ENCODE assay signal across 9 mouse cellular contexts in the genomic region with DNA sequence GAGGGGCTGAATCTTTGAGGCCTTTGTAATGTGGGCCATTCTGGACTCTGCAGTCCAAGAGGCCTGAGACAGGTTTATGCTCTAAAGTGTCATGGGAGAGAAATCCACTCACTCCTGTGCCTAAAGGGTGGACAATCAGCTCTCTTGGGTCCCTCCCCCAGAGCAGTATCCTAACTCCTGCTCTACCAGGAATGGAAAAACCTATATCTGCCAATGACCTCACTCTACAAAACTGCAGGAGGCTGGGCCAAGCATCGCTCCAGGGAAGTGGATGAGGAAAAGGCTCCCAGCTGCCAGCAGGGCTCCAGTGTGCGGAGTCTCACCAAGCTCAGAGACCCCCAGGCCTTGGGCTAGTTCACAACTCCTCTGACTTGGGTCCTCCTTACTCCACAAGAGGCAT.
DNase-seq lines count a peak whose midpoint lies in the region; ATAC-seq and TF ChIP-seq lines count a peak whose summit lies in the region.
"Had no signal": no experiment of that assay in that cellular context is flagged by ENCODE, and none has a peak within 500 bp of the region (broad histone marks: within the 10 kb centered on the region; RNA-seq: fewer than 3 reads in every experiment).

No protein-coding gene starts in this region.

- ATAC-seq in forebrain, embryonic 13.5 days, result peak; percentile 41; the same call in 1 of the 2 replicates
- no peak for ATAC-seq in forebrain, embryonic 11.5 days (replicated peaks; ENCODE audit: low FRiP score)
- peak; percentile 60 for ATAC-seq in kidney, postnatal 0 days (replicated peaks; ENCODE audit: low FRiP score, low read depth)
- no peak for ATAC-seq in hindbrain, postnatal 0 days

- no peaks in the 10 kb centered on the region for H3K36me3 ChIP-seq in forebrain, embryonic 13.5 days (ENCODE audit: poor library complexity, severe bottlenecking)
- H3K36me3 ChIP-seq in forebrain, embryonic 11.5 days (ENCODE audit: control insufficient read depth, insufficient read depth, low read length), result no peaks in the 10 kb centered on the region
- H3K36me3 ChIP-seq in kidney, postnatal 0 days (ENCODE audit: insufficient read depth, low read length), result no peaks in the 10 kb centered on the region
- H3K36me3 ChIP-seq in hindbrain, postnatal 0 days (ENCODE audit: insufficient read depth, low read length), result no peaks in the 10 kb centered on the region

- no peak for DNase-seq in forebrain, embryonic 11.5 days (ENCODE audit: low spot score)
- peak; percentile 38 for DNase-seq in forelimb bud, embryonic 11.5 days (ENCODE audit: low read depth, low spot score)
- DNase-seq in kidney, postnatal 0 days (ENCODE audit: low spot score), result peak; percentile 89
- peak; percentile 72 to 85 for DNase-seq in lung, postnatal 4 days
- no peak for DNase-seq in right cerebral cortex, postnatal 14 days
- no peak for DNase-seq in gastrocnemius, adult 8-10 months (ENCODE audit: low spot score in 2 of 2)
- no peak for DNase-seq in hindbrain, postnatal 0 days (ENCODE audit: low spot score)
- DNase-seq: cerebellum, postnatal 36 days had no signal

- H3K4me2 ChIP-seq in forebrain, embryonic 13.5 days, result no peak overlapping the region
- H3K4me2 ChIP-seq in forebrain, embryonic 11.5 days (ENCODE audit: low read depth, low read length, severe bottlenecking), result no peak overlapping the region
- H3K4me2 ChIP-seq in kidney, postnatal 0 days (ENCODE audit: low read length), result no peak overlapping the region
- no peak overlapping the region for H3K4me2 ChIP-seq in hindbrain, postnatal 0 days (ENCODE audit: low read depth, low read length)

- H3K27me3 ChIP-seq in forebrain, embryonic 13.5 days, result no peaks in the 10 kb centered on the region
- no peaks in the 10 kb centered on the region; the same call in 1 of the 2 replicates for H3K27me3 ChIP-seq in forebrain, embryonic 11.5 days (ENCODE audit: control insufficient read depth, insufficient read depth, low read length)
- H3K27me3 ChIP-seq in kidney, postnatal 0 days (ENCODE audit: insufficient read depth, low read length), result no peaks in the 10 kb centered on the region
- no peaks in the 10 kb centered on the region for H3K27me3 ChIP-seq in hindbrain, postnatal 0 days (ENCODE audit: insufficient read depth, low read length)

- H3K4me3 ChIP-seq in forebrain, embryonic 13.5 days, result no peak overlapping the region
- no peak overlapping the region for H3K4me3 ChIP-seq in forebrain, embryonic 11.5 days (ENCODE audit: low read depth, low read length)
- no peak overlapping the region for H3K4me3 ChIP-seq in kidney, postnatal 0 days (replicated peaks; ENCODE audit: low read depth, low read length)
- H3K4me3 ChIP-seq in hindbrain, postnatal 0 days (ENCODE audit: low read length), result no peak overlapping the region

- no peaks in the 10 kb centered on the region for H3K9me3 ChIP-seq in forebrain, embryonic 13.5 days (replicated peaks)
- no peaks in the 10 kb centered on the region for H3K9me3 ChIP-seq in forebrain, embryonic 11.5 days (ENCODE audit: control insufficient read depth, low read length)
- no peaks in the 10 kb centered on the region for H3K9me3 ChIP-seq in kidney, postnatal 0 days (replicated peaks; ENCODE audit: low read length)
- H3K9me3 ChIP-seq in hindbrain, postnatal 0 days (ENCODE audit: low read length), result no peaks in the 10 kb centered on the region

- H3K27ac ChIP-seq in forebrain, embryonic 13.5 days, result no peak overlapping the region
- H3K27ac ChIP-seq in forebrain, embryonic 11.5 days (ENCODE audit: low read depth, low read length), result no peak overlapping the region
- H3K27ac ChIP-seq in kidney, postnatal 0 days, result peak overlapping the region; percentile 64
- no peak overlapping the region for H3K27ac ChIP-seq in hindbrain, postnatal 0 days

- H3K9ac ChIP-seq in forebrain, embryonic 13.5 days, result no peak overlapping the region
- H3K9ac ChIP-seq in forebrain, embryonic 11.5 days (ENCODE audit: low read length), result no peak overlapping the region
- H3K9ac ChIP-seq in kidney, postnatal 0 days (ENCODE audit: low read depth, low read length), result no peak overlapping the region
- H3K9ac ChIP-seq in hindbrain, postnatal 0 days (replicated peaks; ENCODE audit: low read length), result no peak overlapping the region

- no peak for TF ChIP-seq CTCF in kidney, postnatal 0 days (IDR thresholded peaks at IDR 0.05; ENCODE audit: low read depth)
- no peak for TF ChIP-seq CTCF in hindbrain, postnatal 0 days (IDR thresholded peaks at IDR 0.05; ENCODE audit: low read depth)

- H3K4me1 ChIP-seq in forebrain, embryonic 13.5 days, result peaks cover 19% of the 10 kb centered on the region
- no peaks in the 10 kb centered on the region for H3K4me1 ChIP-seq in forebrain, embryonic 11.5 days (replicated peaks; ENCODE audit: control insufficient read depth, insufficient read depth, low read length)
- peaks cover 27% of the 10 kb centered on the region for H3K4me1 ChIP-seq in kidney, postnatal 0 days (replicated peaks; ENCODE audit: insufficient read depth, low read length)
- peaks cover 16% of the 10 kb centered on the region for H3K4me1 ChIP-seq in hindbrain, postnatal 0 days (ENCODE audit: insufficient read depth, low read length)

- WGBS in forebrain, embryonic 13.5 days, result 77% methylated on average over 2 of the region's 2 CpGs
- WGBS in forebrain, embryonic 11.5 days, result 50% methylated on average over 2 of the region's 2 CpGs
- 18% methylated on average over 2 of the region's 2 CpGs for WGBS in kidney, postnatal 0 days
- 55% methylated on average over 2 of the region's 2 CpGs for WGBS in hindbrain, postnatal 0 days

Comparison
In these comparisons a context has a peak if more than half of its experiments do, and no peak if none do; other contexts are left out.
1. ATAC-seq: peak in forebrain, embryonic 13.5 days (single experiment) and kidney, postnatal 0 days (single experiment); none in forebrain, embryonic 11.5 days (single experiment) and hindbrain, postnatal 0 days (single experiment).
2. DNase-seq: peak in forelimb bud, embryonic 11.5 days (single experiment), kidney, postnatal 0 days (single experiment) and lung, postnatal 4 days (2 of 2); none in forebrain, embryonic 11.5 days (single experiment), right cerebral cortex, postnatal 14 days (single experiment), gastrocnemius, adult 8-10 months (0 of 2) and hindbrain, postnatal 0 days (single experiment).